Mouse (Mus musculus): Measurements from ENCODE around the gene Insr. TPM values are rescaled to one million over a fixed set of nuclear protein-coding genes. Genes with fewer than 3 reads are reported as not detected.
"Not testable (repeated sequence)": the region's sequence is repeated elsewhere in the genome, so short reads cannot be mapped to it uniquely, and the experiment has no call there.

Gene Insr
- 0.17 and 0.75 TPM in 2 replicates for polyA plus RNA-seq (2012; ENCODE audit: insufficient read depth, low replicate concordance)

DNA sequence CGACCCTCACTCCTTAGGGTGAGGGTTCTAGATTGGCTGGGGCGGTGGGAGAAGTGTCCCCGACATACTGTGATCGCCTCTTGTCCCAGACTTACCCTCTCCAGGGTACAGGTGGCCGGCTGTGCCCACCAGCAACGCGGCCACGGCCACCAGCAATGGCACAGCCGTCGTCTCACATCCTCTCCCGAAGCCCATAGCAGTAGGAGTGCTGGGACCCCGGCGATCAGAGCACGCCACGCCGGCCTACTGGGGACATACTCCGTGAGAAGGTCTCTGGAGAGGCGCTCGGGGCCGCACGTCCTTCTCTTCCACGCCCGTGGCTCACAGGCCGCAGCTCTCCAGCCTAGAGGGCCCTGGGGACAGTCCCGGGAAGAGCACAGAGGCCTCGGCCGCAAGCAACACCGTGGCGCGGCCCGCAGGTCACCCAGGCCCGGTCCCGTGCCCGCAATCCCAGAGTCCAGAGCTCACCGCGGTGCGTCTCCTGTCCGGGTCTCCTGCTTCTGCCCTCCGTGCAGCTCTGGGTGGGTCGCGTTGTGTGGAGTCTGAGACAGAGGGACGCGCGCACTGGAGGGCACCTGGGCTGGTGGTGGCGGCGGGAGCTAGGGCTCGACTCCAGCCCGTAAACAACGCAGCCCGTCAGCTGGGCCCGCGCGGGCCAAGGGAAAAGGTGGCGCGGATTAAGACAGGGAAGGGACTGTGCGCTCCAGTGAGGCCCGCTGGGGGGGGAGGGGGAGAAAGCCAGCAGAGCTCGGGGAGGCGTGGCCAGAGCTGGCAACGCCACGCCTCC lies at the start of gene Insr:
Gene Insr (minus strand): TSS at position 684 of the 787 bp plus-strand sequence.
- Histone ChIP-seq H3K4me3 (replicated peaks) (peak within 1 kb of the TSS; percentile 100), H3K9me3 (no peaks in the 10 kb centered on the region), H3K27me3 (replicated peaks) (no peaks in the 10 kb centered on the region), H3K36me3 (replicated peaks; ENCODE audit: low read length) (peaks cover 32% of the 10 kb centered on the region), H3K4me1 (peaks cover 66% of the 10 kb centered on the region)
- no peak for TF ChIP-seq GATA1 (IDR thresholded peaks at IDR 0.05; ENCODE audit: borderline replicate concordance, low read length)
- TF ChIP-seq FLI1 (IDR thresholded peaks at IDR 0.05; ENCODE audit: low read length): no peak

DNA sequence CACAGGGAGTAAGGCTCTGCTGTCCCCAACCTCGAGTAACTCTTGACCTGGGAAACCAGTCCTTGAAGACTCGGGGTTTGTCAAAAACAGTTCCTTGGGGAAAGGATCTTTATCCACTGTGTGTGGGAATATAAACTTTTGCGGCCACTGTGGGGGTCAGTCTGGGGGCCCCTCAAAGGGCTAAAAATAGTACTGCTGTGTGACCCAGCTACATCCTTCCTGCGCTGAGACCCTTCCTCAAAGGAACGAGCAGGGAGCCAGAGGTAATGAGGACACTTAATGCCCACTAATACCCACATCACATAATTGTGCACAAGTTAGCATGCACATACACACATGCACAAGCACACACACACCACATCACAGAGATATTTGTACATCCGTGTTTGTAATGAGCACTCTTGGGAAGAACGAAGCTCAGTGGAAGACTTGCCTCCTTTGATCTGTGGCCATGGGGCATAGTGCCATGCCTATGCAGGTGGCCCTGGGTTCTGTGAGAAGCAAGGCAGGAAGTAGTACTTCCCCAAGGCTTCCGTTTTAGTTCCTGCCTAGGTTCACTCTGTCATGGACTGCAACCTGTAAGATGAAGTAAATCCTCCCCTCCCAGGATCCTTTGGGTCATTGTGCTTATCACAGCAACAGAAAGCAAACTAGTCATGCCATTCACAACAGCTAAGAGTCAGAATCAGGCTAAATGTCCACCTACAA lies 48.3 kb upstream of the Insr start:
- TF ChIP-seq FLI1 (IDR thresholded peaks at IDR 0.05; ENCODE audit: low read length) (no peak), GATA1 (IDR thresholded peaks at IDR 0.05; ENCODE audit: borderline replicate concordance, low read length) (no peak)
- Histone ChIP-seq H3K27me3 (replicated peaks) (no peaks in the 10 kb centered on the region), H3K9me3 (no peaks in the 10 kb centered on the region), H3K4me3 (replicated peaks) (peak overlapping the region; percentile 69), H3K4me1 (peaks cover 65% of the 10 kb centered on the region), H3K36me3 (replicated peaks; ENCODE audit: low read length) (no peaks in the 10 kb centered on the region)

DNA sequence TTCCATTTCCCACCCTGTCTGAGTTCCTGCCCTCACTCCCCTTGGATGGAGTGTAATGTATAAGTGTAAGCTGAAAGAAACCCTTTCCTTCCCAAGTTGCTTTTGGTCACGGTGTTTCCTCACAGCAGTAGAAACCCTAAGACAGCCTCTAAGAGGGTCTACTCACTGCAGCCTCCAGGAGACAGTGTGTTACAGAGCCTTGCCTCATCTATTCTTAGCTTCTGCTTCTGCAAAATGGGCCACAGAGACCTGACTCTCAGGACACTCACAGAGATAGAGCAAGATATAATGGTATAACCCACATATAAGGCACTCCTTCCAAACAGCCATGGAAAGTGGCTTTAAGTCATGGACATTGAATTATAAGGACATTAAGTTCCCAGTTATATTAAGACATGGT lies 47.6 kb upstream of the Insr start:
- no peaks in the 10 kb centered on the region for H3K36me3 ChIP-seq (replicated peaks; ENCODE audit: low read length)
- no peaks in the 10 kb centered on the region for H3K27me3 ChIP-seq (replicated peaks)
- H3K9me3 ChIP-seq: no peaks in the 10 kb centered on the region
- H3K4me3 ChIP-seq (replicated peaks): peak overlapping the region; percentile 21
- TF ChIP-seq GATA1 (IDR thresholded peaks at IDR 0.05; ENCODE audit: borderline replicate concordance, low read length): no peak
- no peak for TF ChIP-seq FLI1 (IDR thresholded peaks at IDR 0.05; ENCODE audit: low read length)
- H3K4me1 ChIP-seq: peaks cover 64% of the 10 kb centered on the region

DNA sequence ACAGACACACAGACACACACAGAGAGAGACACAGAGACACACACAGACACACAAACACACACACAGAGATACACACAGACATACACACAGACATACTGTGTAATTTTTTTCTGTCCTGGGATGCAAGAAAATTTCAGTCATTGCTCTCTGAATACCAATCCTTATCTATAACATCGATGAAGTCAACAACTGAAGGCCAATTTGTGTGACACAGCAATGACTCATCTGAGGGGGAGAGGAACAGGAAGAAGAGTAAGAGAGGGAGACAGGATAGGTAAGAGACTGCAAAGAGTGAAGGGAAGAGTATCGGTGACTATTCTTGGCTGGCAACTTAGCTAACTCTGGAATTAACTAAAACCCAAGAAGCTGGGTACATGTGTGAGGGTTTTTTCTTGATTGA lies 44.8 kb upstream of the Insr start:
- no peaks in the 10 kb centered on the region for H3K9me3 ChIP-seq
- TF ChIP-seq FLI1 (IDR thresholded peaks at IDR 0.05; ENCODE audit: low read length) (no peak), GATA1 (IDR thresholded peaks at IDR 0.05; ENCODE audit: borderline replicate concordance, low read length) (no peak)
- H3K27me3 ChIP-seq (replicated peaks): no peaks in the 10 kb centered on the region
- peaks cover 55% of the 10 kb centered on the region for H3K4me1 ChIP-seq
- no peaks in the 10 kb centered on the region for H3K36me3 ChIP-seq (replicated peaks; ENCODE audit: low read length)
- no peak overlapping the region for H3K4me3 ChIP-seq (replicated peaks)

DNA sequence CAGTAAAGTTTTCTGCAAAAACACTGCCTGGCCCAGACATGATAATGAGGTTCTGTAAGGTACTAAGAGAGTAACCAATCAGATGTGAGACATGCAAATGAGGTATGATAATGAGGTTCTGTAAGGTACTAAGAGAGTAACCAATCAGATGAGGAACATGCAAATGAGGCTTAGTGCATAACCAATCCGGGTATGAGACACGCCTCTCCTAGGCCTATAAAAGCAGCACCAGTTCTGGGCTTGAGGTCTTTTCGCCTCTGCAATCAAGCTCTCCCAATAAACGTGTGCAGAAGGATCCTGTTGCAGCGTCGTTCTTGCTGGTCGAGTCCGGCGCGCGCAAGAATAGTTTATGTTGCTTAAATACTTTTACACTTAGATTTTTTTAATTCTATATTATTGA lies 39.9 kb upstream of the Insr start:
- H3K4me3 ChIP-seq (replicated peaks); H3K36me3 ChIP-seq (replicated peaks; ENCODE audit: low read length); H3K27me3 ChIP-seq (replicated peaks); H3K9me3 ChIP-seq: not testable (repeated sequence)
- H3K4me1 ChIP-seq: peaks cover 18% of the 10 kb centered on the region

DNA sequence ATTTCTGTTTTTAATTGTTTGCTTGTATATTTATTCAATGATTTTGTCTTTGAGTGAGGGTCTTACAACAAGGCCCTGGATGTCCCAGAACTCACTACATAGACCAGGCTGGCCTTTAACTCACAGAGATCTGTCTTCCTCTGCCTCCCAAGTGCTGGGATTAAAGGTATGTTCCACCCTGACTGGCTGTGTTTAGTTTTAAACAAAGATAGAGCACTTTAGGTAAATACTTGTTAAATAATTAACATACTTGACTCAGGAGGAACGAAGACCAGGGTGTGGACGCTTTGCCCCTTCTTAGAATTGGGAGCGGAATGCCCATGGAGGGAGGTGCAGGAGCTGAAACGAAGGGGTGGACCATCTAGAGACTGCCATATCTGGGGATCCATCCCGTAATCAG lies 37.2 kb upstream of the Insr start:
- Histone ChIP-seq H3K36me3 (replicated peaks; ENCODE audit: low read length) (no peaks in the 10 kb centered on the region), H3K4me1 (peaks cover 22% of the 10 kb centered on the region)
- no peak for TF ChIP-seq GATA1 (IDR thresholded peaks at IDR 0.05; ENCODE audit: borderline replicate concordance, low read length)
- no peak for TF ChIP-seq FLI1 (IDR thresholded peaks at IDR 0.05; ENCODE audit: low read length)

DNA sequence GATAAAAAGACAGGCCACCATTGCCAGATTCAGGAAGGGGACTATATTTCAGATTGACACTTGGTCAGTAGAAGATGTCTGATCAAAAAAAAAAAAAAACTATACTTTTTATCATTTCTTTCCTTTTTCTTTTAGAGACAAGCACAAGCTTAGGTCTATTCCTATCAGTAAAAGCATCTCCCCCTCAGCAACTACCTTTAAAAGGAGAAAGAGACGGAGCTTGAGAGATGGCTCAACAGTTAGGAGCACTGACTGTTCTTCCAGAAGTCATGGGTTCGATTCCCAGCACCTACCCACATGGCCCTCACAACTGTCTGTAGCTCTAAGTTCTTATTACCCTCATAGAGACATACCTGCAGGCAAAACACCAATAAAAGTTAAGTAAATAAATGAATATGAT lies 34.9 kb upstream of the Insr start:
- Histone ChIP-seq H3K9me3 (no peaks in the 10 kb centered on the region), H3K4me1 (peaks cover 30% of the 10 kb centered on the region), H3K4me3 (replicated peaks) (no peak overlapping the region), H3K27me3 (replicated peaks) (no peaks in the 10 kb centered on the region), H3K36me3 (replicated peaks; ENCODE audit: low read length) (no peaks in the 10 kb centered on the region)
- no peak for TF ChIP-seq FLI1 (IDR thresholded peaks at IDR 0.05; ENCODE audit: low read length)
- no peak for TF ChIP-seq GATA1 (IDR thresholded peaks at IDR 0.05; ENCODE audit: borderline replicate concordance, low read length)

More for the DNA sequence above, 37.2 kb upstream of the Insr start:
- no peaks in the 10 kb centered on the region for H3K27me3 ChIP-seq (replicated peaks)
- H3K9me3 ChIP-seq: no peaks in the 10 kb centered on the region
- H3K4me3 ChIP-seq (replicated peaks): no peak overlapping the region

DNA sequence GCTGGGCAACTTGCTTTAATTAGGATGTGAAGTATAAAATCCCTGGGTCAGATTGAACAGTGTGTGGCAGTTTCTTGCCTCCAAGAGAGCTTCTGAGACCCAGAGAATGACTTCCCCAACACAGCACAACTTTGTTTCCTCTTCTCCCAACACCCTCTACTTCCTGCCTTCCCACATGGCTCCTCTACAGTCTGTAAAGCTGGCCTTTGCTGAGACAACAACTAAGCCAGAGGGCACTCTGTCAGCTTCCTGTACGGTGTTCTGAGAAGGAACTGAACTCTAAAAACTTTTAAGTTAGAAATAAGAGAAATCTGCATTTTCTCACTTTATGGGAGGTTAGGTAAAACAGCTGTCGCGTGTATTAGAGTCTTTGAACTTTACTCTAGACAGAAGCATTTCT lies 34.4 kb upstream of the Insr start:
- H3K9me3 ChIP-seq: no peaks in the 10 kb centered on the region
- no peaks in the 10 kb centered on the region for H3K27me3 ChIP-seq (replicated peaks)
- no peaks in the 10 kb centered on the region for H3K36me3 ChIP-seq (replicated peaks; ENCODE audit: low read length)
- no peak overlapping the region for H3K4me3 ChIP-seq (replicated peaks)
- H3K4me1 ChIP-seq: peaks cover 30% of the 10 kb centered on the region
- no peak for TF ChIP-seq FLI1 (IDR thresholded peaks at IDR 0.05; ENCODE audit: low read length)
- no peak for TF ChIP-seq GATA1 (IDR thresholded peaks at IDR 0.05; ENCODE audit: borderline replicate concordance, low read length)

DNA sequence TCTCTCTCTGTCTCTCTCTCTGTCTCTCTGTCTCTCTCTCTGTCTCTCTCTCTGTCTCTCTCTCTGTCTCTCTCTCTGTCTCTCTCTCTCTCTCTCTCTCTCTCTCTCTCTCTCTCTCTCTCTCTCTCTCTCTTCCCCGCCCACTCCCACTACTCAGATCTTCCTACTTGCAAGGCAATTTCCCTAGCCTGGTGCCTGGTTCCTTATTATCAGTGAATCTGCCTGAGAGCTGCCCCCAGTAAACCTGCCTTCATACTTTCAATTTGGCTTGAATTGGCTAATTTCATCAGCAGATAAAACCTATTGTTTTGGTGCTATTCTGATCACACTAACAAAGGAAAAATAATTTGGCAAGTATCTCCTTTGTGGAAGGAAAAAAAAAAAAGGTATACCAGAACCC lies 34.0 kb upstream of the Insr start:
- H3K9me3 ChIP-seq; H3K36me3 ChIP-seq (replicated peaks; ENCODE audit: low read length); H3K27me3 ChIP-seq (replicated peaks); H3K4me3 ChIP-seq (replicated peaks): not testable (repeated sequence)
- peaks cover 32% of the 10 kb centered on the region for H3K4me1 ChIP-seq

DNA sequence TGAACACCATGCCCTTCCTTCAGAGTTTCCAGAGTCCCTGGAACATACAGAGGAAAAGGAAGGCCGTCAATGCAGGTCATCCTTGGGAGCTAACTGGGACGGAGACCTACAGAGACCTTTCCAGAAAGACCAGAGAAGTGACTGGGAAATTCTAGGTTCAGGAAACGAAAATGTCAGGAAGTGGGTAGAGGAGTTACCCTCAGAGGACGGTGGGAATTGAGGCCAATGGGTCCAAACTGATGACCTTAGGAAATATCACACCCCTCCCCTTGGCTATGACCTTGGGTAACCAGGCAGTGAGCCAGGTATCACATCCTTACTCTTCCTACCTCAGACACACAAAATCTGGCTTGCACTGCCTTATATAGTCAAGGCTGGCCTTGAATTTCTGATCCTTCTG lies 32.1 kb upstream of the Insr start:
- H3K27me3 ChIP-seq (replicated peaks): no peaks in the 10 kb centered on the region
- H3K9me3 ChIP-seq: peaks cover 7% of the 10 kb centered on the region
- TF ChIP-seq FLI1 (IDR thresholded peaks at IDR 0.05; ENCODE audit: low read length): no peak
- TF ChIP-seq GATA1 (IDR thresholded peaks at IDR 0.05; ENCODE audit: borderline replicate concordance, low read length): no peak
- no peak overlapping the region for H3K4me3 ChIP-seq (replicated peaks)
- peaks cover 30% of the 10 kb centered on the region for H3K4me1 ChIP-seq
- no peaks in the 10 kb centered on the region for H3K36me3 ChIP-seq (replicated peaks; ENCODE audit: low read length)

Measured in megakaryocyte, embryonic 14.5 days (primary cell).